Mouse (Mus musculus) spleen, adult 2 months (tissue): Measurements from ENCODE around the gene Srp14.

Experiments
- CTCF ChIP-seq: fragments of 200-500 bp; IDR thresholded peaks from 2 replicates; pipeline ENCODE4 v1.5.1; 2011; ENCODE audit warnings: mild to moderate bottlenecking, inconsistent platforms; ENCODE audit not compliant: insufficient read depth, insufficient read length, insufficient replicate concordance; ENCODE audit errors: extremely low read depth
- POLR2A ChIP-seq: fragments of 200-500 bp; IDR thresholded peaks from 2 replicates; pipeline ENCODE4 v1.6.1; 2011; ENCODE audit warnings: low read depth, low read length, inconsistent platforms

- TF ChIP-seq CTCF (no peak), POLR2A (no peak)
These were observed 33.5 kb downstream of the Srp14 start for GRCm38 (mm10) chr2:118445696-118446674.
